Mouse (Mus musculus) mature B cell (primary cell): ENCODE data around the gene Crot.
"Not testable (repeated sequence)": the region's sequence is repeated elsewhere in the genome, so short reads cannot be mapped to it uniquely, and the experiment has no call there.

Experiments
- in situ Hi-C: fragments of 300-500 bp; cut with MboI; formaldehyde crosslinking; loops from 2 replicates; pipeline ENCODE4 v1.14.3; 2019

The Crot gene

GRCm38 (mm10) chr5:8995966-8996685 lies 998 bp downstream of the Crot start:
- in situ Hi-C loops: no loop called here

- in situ Hi-C loops: no loop called here
These were observed 5.5 kb downstream of the Crot start for GRCm38 (mm10) chr5:8991626-8992025.

- in situ Hi-C loops: no loop called here
These were observed 6.6 kb downstream of the Crot start for GRCm38 (mm10) chr5:8990526-8990925.

GRCm38 (mm10) chr5:8987925-8988324 lies 9.2 kb downstream of the Crot start:
- in situ Hi-C loops: no loop called here

GRCm38 (mm10) chr5:8985470-8985869 lies 11.7 kb downstream of the Crot start:
- in situ Hi-C loops: no loop called here

- in situ Hi-C loops: no loop called here
These were observed 22.4 kb downstream of the Crot start for GRCm38 (mm10) chr5:8974721-8975120.

- in situ Hi-C loops: no loop called here
These were observed 24.8 kb downstream of the Crot start for GRCm38 (mm10) chr5:8972355-8972754.

GRCm38 (mm10) chr5:8970694-8971093 lies 26.4 kb downstream of the Crot start:
- in situ Hi-C loops: no loop called here

GRCm38 (mm10) chr5:8964487-8964886 lies 32.6 kb downstream of the Crot start:
- in situ Hi-C loops: no loop called here

- in situ Hi-C loops: no loop called here
These were observed 36.6 kb downstream of the Crot start for GRCm38 (mm10) chr5:8960534-8960933.

- in situ Hi-C loops: no loop called here
These were observed 41.6 kb downstream of the Crot start for GRCm38 (mm10) chr5:8955544-8955943.

GRCm38 (mm10) chr5:8953660-8954059 lies 43.5 kb downstream of the Crot start:
- in situ Hi-C loops: no loop called here

GRCm38 (mm10) chr5:8947423-8948110 lies 49.6 kb downstream of the Crot start:
- in situ Hi-C loops: no loop called here

GRCm38 (mm10) chr5:8943836-8944235 lies 53.3 kb downstream of the Crot start:
- in situ Hi-C loops: no loop called here

GRCm38 (mm10) chr5:8941266-8941665 lies 55.9 kb downstream of the Crot start:
- in situ Hi-C loops: not testable (repeated sequence)

GRCm38 (mm10) chr5:8937965-8938364 lies 59.2 kb downstream of the Crot start:
- in situ Hi-C loops: no loop called here

GRCm38 (mm10) chr5:8928440-8928839 lies 68.7 kb downstream of the Crot start:
- in situ Hi-C loops: no loop called here

GRCm38 (mm10) chr5:8917069-8917468 lies 80.1 kb downstream of the Crot start:
- in situ Hi-C loops: no loop called here

- in situ Hi-C loops: no loop called here
These were observed 80.7 kb downstream of the Crot start for GRCm38 (mm10) chr5:8916400-8916799.
